Mouse (Mus musculus): ENCODE data around the gene C77080. TPM values are rescaled to one million over a fixed set of nuclear protein-coding genes. Genes with fewer than 3 reads are reported as not detected.

C77080 gene
- polyA plus RNA-seq, 1 experiment from 2014 or later: 5.8 TPM

- Histone ChIP-seq H3K9ac (no peak overlapping the region), H3K4me2 (replicated peaks) (no peak overlapping the region), H3K4me1 (replicated peaks; ENCODE audit: control insufficient read depth, insufficient read depth, low read length) (no peaks in the 10 kb centered on the region), H3K4me3 (replicated peaks; ENCODE audit: low read length) (no peak overlapping the region), H3K9me3 (ENCODE audit: control insufficient read depth, low read length) (no peaks in the 10 kb centered on the region), H3K27ac (no peak overlapping the region), H3K36me3 (replicated peaks; ENCODE audit: control insufficient read depth, insufficient read depth) (no peaks in the 10 kb centered on the region), H3K27me3 (ENCODE audit: control insufficient read depth, insufficient read depth, low read length) (no peaks in the 10 kb centered on the region)
- peak; percentile 93 for DNase-seq (ENCODE audit: low spot score)
- ATAC-seq (ENCODE audit: low FRiP score): peak; percentile 55; the same call in 1 of the 2 replicates
- 4% methylated on average over 18 of the region's 18 CpGs for WGBS
These were observed 15.3 kb upstream of the C77080 start for GRCm38 (mm10) chr4:129276453-129276865.

GRCm38 (mm10) chr4:129272756-129273046, 11.5 kb upstream of the C77080 start:
- 45% methylated on average over 5 of the region's 5 CpGs for WGBS
- no peak overlapping the region for H3K27ac ChIP-seq
- H3K4me2 ChIP-seq (replicated peaks): no peak overlapping the region
- H3K4me1 ChIP-seq (replicated peaks; ENCODE audit: control insufficient read depth, insufficient read depth, low read length): no peaks in the 10 kb centered on the region
- H3K9me3 ChIP-seq (ENCODE audit: control insufficient read depth, low read length): no peaks in the 10 kb centered on the region
- H3K27me3 ChIP-seq (ENCODE audit: control insufficient read depth, insufficient read depth, low read length): no peaks in the 10 kb centered on the region
- no peak overlapping the region for H3K4me3 ChIP-seq (replicated peaks; ENCODE audit: low read length)
- no peak for DNase-seq (ENCODE audit: low spot score)
- no peak overlapping the region for H3K9ac ChIP-seq
- no peaks in the 10 kb centered on the region for H3K36me3 ChIP-seq (replicated peaks; ENCODE audit: control insufficient read depth, insufficient read depth)
- ATAC-seq (ENCODE audit: low FRiP score): no peak

DNA sequence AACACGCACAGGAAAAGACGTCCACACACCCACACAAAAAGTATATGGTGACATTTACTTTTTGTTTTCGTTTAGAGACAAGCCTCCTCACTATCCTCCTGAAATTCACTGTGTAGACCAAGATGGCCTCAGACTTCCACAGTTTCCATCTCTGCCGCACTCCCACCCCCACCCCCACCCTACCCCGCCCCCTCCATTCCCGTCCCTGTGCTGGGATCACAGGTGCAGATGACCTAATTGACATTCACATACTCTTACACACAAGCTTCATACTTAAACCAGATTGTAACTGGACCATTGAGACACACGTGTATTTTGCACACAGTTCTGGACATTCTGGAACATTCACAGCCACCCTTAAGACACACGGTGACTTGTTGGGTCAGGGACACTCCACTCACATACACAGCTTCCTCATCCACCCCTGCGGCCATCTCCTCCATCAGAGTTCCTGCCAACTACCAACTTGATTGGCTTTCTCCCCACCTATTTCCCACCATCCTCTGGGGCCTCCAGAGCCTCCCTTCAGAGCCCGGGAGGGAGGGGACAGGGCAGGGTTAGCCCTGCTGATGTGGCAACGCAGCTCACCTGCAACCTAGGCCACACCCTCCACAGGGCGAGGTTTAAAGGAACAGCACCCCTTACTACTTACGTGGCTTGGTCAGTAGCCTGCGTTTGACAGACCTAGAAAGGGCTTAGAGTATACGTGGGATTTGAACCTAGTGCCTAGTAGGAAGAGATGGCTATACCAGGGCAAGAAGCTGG, 11.0 kb upstream of the C77080 start:
- Histone ChIP-seq H3K9me3 (ENCODE audit: control insufficient read depth, low read length) (no peaks in the 10 kb centered on the region), H3K4me2 (replicated peaks) (no peak overlapping the region), H3K36me3 (replicated peaks; ENCODE audit: control insufficient read depth, insufficient read depth) (no peaks in the 10 kb centered on the region), H3K4me3 (replicated peaks; ENCODE audit: low read length) (no peak overlapping the region), H3K27ac (no peak overlapping the region), H3K27me3 (ENCODE audit: control insufficient read depth, insufficient read depth, low read length) (no peaks in the 10 kb centered on the region), H3K4me1 (replicated peaks; ENCODE audit: control insufficient read depth, insufficient read depth, low read length) (no peaks in the 10 kb centered on the region), H3K9ac (no peak overlapping the region)
- 32% methylated on average over 15 of the region's 15 CpGs for WGBS
- DNase-seq (ENCODE audit: low spot score): no peak
- ATAC-seq (ENCODE audit: low FRiP score): no peak

DNA sequence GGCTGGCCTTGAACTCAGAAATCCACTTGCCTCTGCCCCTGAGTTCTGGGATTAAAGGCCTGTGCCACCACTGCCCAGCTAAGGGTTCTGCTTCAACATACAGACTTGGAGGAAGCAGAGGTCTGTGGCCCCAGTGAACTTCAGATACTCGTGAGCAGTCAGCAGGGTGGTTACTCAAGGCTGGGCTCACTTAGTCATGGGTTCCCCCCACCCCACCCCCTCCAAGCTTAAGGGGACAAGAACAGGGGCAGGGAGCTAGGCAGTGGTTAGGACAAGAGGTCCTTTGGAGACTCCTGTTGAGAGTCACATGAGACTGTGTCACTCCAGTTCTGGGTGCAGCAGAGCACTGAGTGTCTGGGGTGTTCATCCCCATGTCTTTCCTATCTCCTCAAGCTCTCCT, 7.5 kb upstream of the C77080 start:
- no peak for DNase-seq (ENCODE audit: low spot score)
- Histone ChIP-seq H3K4me3 (replicated peaks; ENCODE audit: low read length) (no peak overlapping the region), H3K9me3 (ENCODE audit: control insufficient read depth, low read length) (no peaks in the 10 kb centered on the region), H3K27ac (no peak overlapping the region), H3K4me1 (replicated peaks; ENCODE audit: control insufficient read depth, insufficient read depth, low read length) (no peaks in the 10 kb centered on the region), H3K4me2 (replicated peaks) (no peak overlapping the region), H3K9ac (no peak overlapping the region), H3K36me3 (replicated peaks; ENCODE audit: control insufficient read depth, insufficient read depth) (no peaks in the 10 kb centered on the region), H3K27me3 (ENCODE audit: control insufficient read depth, insufficient read depth, low read length) (no peaks in the 10 kb centered on the region)
- WGBS: 67% methylated on average over 1 of the region's 1 CpGs
- no peak for ATAC-seq (ENCODE audit: low FRiP score)

- Histone ChIP-seq H3K4me1 (replicated peaks; ENCODE audit: control insufficient read depth, insufficient read depth, low read length) (0 out of 2 replicates have a peak, but pooled peaks cover 7% of the 10 kb centered on the region), H3K4me3 (replicated peaks; ENCODE audit: low read length) (no peak overlapping the region), H3K9ac (no peak overlapping the region), H3K36me3 (replicated peaks; ENCODE audit: control insufficient read depth, insufficient read depth) (no peaks in the 10 kb centered on the region), H3K27ac (no peak overlapping the region), H3K4me2 (replicated peaks) (no peak overlapping the region), H3K9me3 (ENCODE audit: control insufficient read depth, low read length) (no peaks in the 10 kb centered on the region), H3K27me3 (ENCODE audit: control insufficient read depth, insufficient read depth, low read length) (no peaks in the 10 kb centered on the region)
- WGBS: 70% methylated on average over 5 of the region's 5 CpGs
- DNase-seq (ENCODE audit: low spot score): no peak
- no peak for ATAC-seq (ENCODE audit: low FRiP score)
These were observed 5.6 kb upstream of the C77080 start for GRCm38 (mm10) chr4:129266821-129267220.

- no peak overlapping the region for H3K4me2 ChIP-seq (replicated peaks)
- H3K4me3 ChIP-seq (replicated peaks; ENCODE audit: low read length): no peak overlapping the region
- H3K9ac ChIP-seq: no peak overlapping the region
- H3K36me3 ChIP-seq (replicated peaks; ENCODE audit: control insufficient read depth, insufficient read depth): no peaks in the 10 kb centered on the region
- H3K27ac ChIP-seq: no peak overlapping the region
- H3K9me3 ChIP-seq (ENCODE audit: control insufficient read depth, low read length): no peaks in the 10 kb centered on the region
- ATAC-seq (ENCODE audit: low FRiP score) (no peak), DNase-seq (ENCODE audit: low spot score) (no peak)
- no peaks in the 10 kb centered on the region for H3K27me3 ChIP-seq (ENCODE audit: control insufficient read depth, insufficient read depth, low read length)
- 91% methylated on average over 4 of the region's 4 CpGs for WGBS
- H3K4me1 ChIP-seq (replicated peaks; ENCODE audit: control insufficient read depth, insufficient read depth, low read length): 0 out of 2 replicates have a peak, but pooled peaks cover 7% of the 10 kb centered on the region
These were observed 5.0 kb upstream of the C77080 start for GRCm38 (mm10) chr4:129266191-129266590.

GRCm38 (mm10) chr4:129263225-129264021, 2.2 kb upstream of the C77080 start:
- Histone ChIP-seq H3K9ac (no peak overlapping the region), H3K36me3 (replicated peaks; ENCODE audit: control insufficient read depth, insufficient read depth) (no peaks in the 10 kb centered on the region), H3K9me3 (ENCODE audit: control insufficient read depth, low read length) (no peaks in the 10 kb centered on the region), H3K4me1 (replicated peaks; ENCODE audit: control insufficient read depth, insufficient read depth, low read length) (peaks cover 11% of the 10 kb centered on the region), H3K27ac (no peak overlapping the region), H3K27me3 (ENCODE audit: control insufficient read depth, insufficient read depth, low read length) (no peaks in the 10 kb centered on the region), H3K4me3 (replicated peaks; ENCODE audit: low read length) (no peak overlapping the region), H3K4me2 (replicated peaks) (no peak overlapping the region)
- 41% methylated on average over 19 of the region's 19 CpGs for WGBS
- ATAC-seq (ENCODE audit: low FRiP score): no peak
- no peak for DNase-seq (ENCODE audit: low spot score)

GRCm38 (mm10) chr4:129260678-129261077, 526 bp downstream of the C77080 start:
- WGBS: 14% methylated on average over 6 of the region's 6 CpGs
- no peaks in the 10 kb centered on the region for H3K36me3 ChIP-seq (replicated peaks; ENCODE audit: control insufficient read depth, insufficient read depth)
- H3K9me3 ChIP-seq (ENCODE audit: control insufficient read depth, low read length): no peaks in the 10 kb centered on the region
- H3K4me2 ChIP-seq (replicated peaks): no peak overlapping the region
- no peak for DNase-seq (ENCODE audit: low spot score)
- no peak overlapping the region for H3K27ac ChIP-seq
- peaks cover 16% of the 10 kb centered on the region for H3K4me1 ChIP-seq (replicated peaks; ENCODE audit: control insufficient read depth, insufficient read depth, low read length)
- ATAC-seq (ENCODE audit: low FRiP score): no peak
- no peaks in the 10 kb centered on the region for H3K27me3 ChIP-seq (ENCODE audit: control insufficient read depth, insufficient read depth, low read length)
- no peak overlapping the region; the same call in 1 of the 2 replicates for H3K9ac ChIP-seq
- H3K4me3 ChIP-seq (replicated peaks; ENCODE audit: low read length): no peak overlapping the region

- H3K4me3 ChIP-seq (replicated peaks; ENCODE audit: low read length): no peak overlapping the region
- H3K27ac ChIP-seq: no peak overlapping the region
- H3K4me1 ChIP-seq (replicated peaks; ENCODE audit: control insufficient read depth, insufficient read depth, low read length): peaks cover 16% of the 10 kb centered on the region
- H3K36me3 ChIP-seq (replicated peaks; ENCODE audit: control insufficient read depth, insufficient read depth): no peaks in the 10 kb centered on the region
- DNase-seq (ENCODE audit: low spot score) (no peak), ATAC-seq (ENCODE audit: low FRiP score) (no peak)
- 44% methylated on average over 4 of the region's 4 CpGs for WGBS
- H3K9ac ChIP-seq: no peak overlapping the region
- H3K4me2 ChIP-seq (replicated peaks): no peak overlapping the region
- no peaks in the 10 kb centered on the region for H3K27me3 ChIP-seq (ENCODE audit: control insufficient read depth, insufficient read depth, low read length)
- H3K9me3 ChIP-seq (ENCODE audit: control insufficient read depth, low read length): no peaks in the 10 kb centered on the region
These were observed 2.1 kb downstream of the C77080 start for GRCm38 (mm10) chr4:129259101-129259500.

Data from hindbrain, embryonic 14.5 days (tissue).